Mouse (Mus musculus): ENCODE data around the gene Ppil1. TPM values are rescaled to one million over a fixed set of nuclear protein-coding genes. Genes with fewer than 3 reads are reported as not detected.

Ppil1 gene
- total RNA-seq (2012; rRNA removed) (118 and 122 TPM in 2 replicates), polyA plus RNA-seq (2012; ENCODE audit: insufficient read depth in 1 of 2, insufficient read length in 2 of 2, low read depth in 1 of 2, low replicate concordance in 2 of 2, missing spikeins in 1 of 2) (100 to 1,000 TPM; 115 to 135 TPM)

- peak within 1 kb of the TSS; percentile 96 for H3K9ac ChIP-seq (ENCODE audit: control insufficient read depth, low read depth, low read length, poor library complexity, severe bottlenecking)
- peak; percentile 67 for TF ChIP-seq HCFC1 (IDR thresholded peaks at IDR 0.05; ENCODE audit: low read depth, low read length)
- TF ChIP-seq ZC3H11A (IDR thresholded peaks at IDR 0.05; ENCODE audit: low read depth, low read length) = no peak
- no peak for TF ChIP-seq ZMIZ1 (IDR thresholded peaks at IDR 0.05; ENCODE audit: low read depth, low read length)
- TF ChIP-seq ETS1 (IDR thresholded peaks at IDR 0.05; ENCODE audit: low read depth, low read length) = no peak
- peak; percentile 88 for TF ChIP-seq MAX (IDR thresholded peaks at IDR 0.05; ENCODE audit: low read length)
- no peak for TF ChIP-seq KAT2A (conservative IDR thresholded peaks at IDR 0.05; ENCODE audit: low read depth, low read length)
- TF ChIP-seq GABPA (IDR thresholded peaks at IDR 0.05; ENCODE audit: low read depth, low read length) = no peak
- TF ChIP-seq MXI1 (IDR thresholded peaks at IDR 0.05; ENCODE audit: low read depth, low read length) = peak; percentile 86
- no peak for TF ChIP-seq MYB (IDR thresholded peaks at IDR 0.05; ENCODE audit: low read depth, low read length)
- TF ChIP-seq TBP (IDR thresholded peaks at IDR 0.05; ENCODE audit: low read depth, low read length) = peak; percentile 83
- peak; percentile 36 to 69; a peak in 3 of 4 replicates for TF ChIP-seq POLR2A (IDR thresholded peaks at IDR 0.05; ENCODE audit: control insufficient read depth in 1 of 2, insufficient read depth in 1 of 2, low read depth in 1 of 2, low read length in 2 of 2, poor library complexity in 1 of 2)
- no peak for TF ChIP-seq MEF2A (IDR thresholded peaks at IDR 0.05; ENCODE audit: extremely low read depth, insufficient replicate concordance, low read depth, low read length, poor library complexity, severe bottlenecking)
- no peak for TF ChIP-seq TAL1 (IDR thresholded peaks at IDR 0.05; ENCODE audit: low read length)
- no peak for TF ChIP-seq BHLHE40 (IDR thresholded peaks at IDR 0.05; ENCODE audit: borderline replicate concordance, low read depth, low read length)
- peak; percentile 99 for TF ChIP-seq E2F4 (IDR thresholded peaks at IDR 0.05; ENCODE audit: borderline replicate concordance, low read depth, low read length)
- TF ChIP-seq USF1 (IDR thresholded peaks at IDR 0.05; ENCODE audit: low read depth, low read length) = no peak
- TF ChIP-seq MYC (IDR thresholded peaks at IDR 0.05; ENCODE audit: low read depth, low read length) = peak; percentile 93
- no peak for TF ChIP-seq ZKSCAN1 (IDR thresholded peaks at IDR 0.05; ENCODE audit: low read depth, low read length)
- no peak for TF ChIP-seq NRF1 (IDR thresholded peaks at IDR 0.05; ENCODE audit: insufficient read depth, low read depth, low read length, poor library complexity, severe bottlenecking)
- no peak for TF ChIP-seq TCF12 (IDR thresholded peaks at IDR 0.05; ENCODE audit: low read depth, low read length)
- no peak for TF ChIP-seq CHD1 (IDR thresholded peaks at IDR 0.05; ENCODE audit: low read depth, low read length)
- no peak for TF ChIP-seq CTCF (IDR thresholded peaks at IDR 0.05 in 2 of 3, conservative IDR thresholded peaks at IDR 0.05 in 1 of 3; ENCODE audit: control insufficient read depth in 1 of 3, insufficient read depth in 1 of 3, low read depth in 2 of 3, low read length in 3 of 3, poor library complexity in 1 of 3, severe bottlenecking in 1 of 3)
- TF ChIP-seq SIN3A (IDR thresholded peaks at IDR 0.05; ENCODE audit: low read length) = no peak; the same call in 1 of the 2 replicates
- no peak for TF ChIP-seq MAFK (IDR thresholded peaks at IDR 0.05; ENCODE audit: borderline replicate concordance, low read depth, low read length)
- TF ChIP-seq POLR2AphosphoS5 (IDR thresholded peaks at IDR 0.05; ENCODE audit: borderline replicate concordance, low read depth, low read length) = no peak
- TF ChIP-seq NELFE (IDR thresholded peaks at IDR 0.05; ENCODE audit: low read depth, low read length) = peak; percentile 48
- TF ChIP-seq EP300 (IDR thresholded peaks at IDR 0.05; ENCODE audit: low read depth in 1 of 2, low read length in 2 of 2) = no peak
- no peak for TF ChIP-seq POLR2AphosphoS2 (IDR thresholded peaks at IDR 0.05; ENCODE audit: low read length)
- no peak for TF ChIP-seq CHD2 (IDR thresholded peaks at IDR 0.05; ENCODE audit: low read length)
- no peak for TF ChIP-seq ELF1 (IDR thresholded peaks at IDR 0.05; ENCODE audit: low read depth, low read length)
- TF ChIP-seq SMC3 (IDR thresholded peaks at IDR 0.05; ENCODE audit: low read depth, low read length) = no peak
- no peak for TF ChIP-seq UBTF (IDR thresholded peaks at IDR 0.05; ENCODE audit: borderline replicate concordance, insufficient read depth, low read depth, low read length)
- TF ChIP-seq ZNF384 (IDR thresholded peaks at IDR 0.05; ENCODE audit: low read depth, low read length) = no peak
- TF ChIP-seq JUND (IDR thresholded peaks at IDR 0.05; ENCODE audit: low read depth, low read length) = no peak
- TF ChIP-seq USF2 (IDR thresholded peaks at IDR 0.05; ENCODE audit: borderline replicate concordance in 1 of 2, insufficient read depth in 1 of 2, low read depth in 1 of 2, low read length in 2 of 2) = no peak
Observed at GRCm38 (mm10) chr17:29263840-29264633, at the start of gene Ppil1. Gene Ppil1 (minus strand): TSS chr17:29264186.

More at GRCm38 (mm10) chr17:29263840-29264633, at the start of gene Ppil1:
- Histone ChIP-seq H3K4me1 (ENCODE audit: control insufficient read depth in 1 of 2, insufficient read depth in 2 of 2, low read length in 2 of 2) (peaks cover 0 to 35% of the 10 kb centered on the region in 2 experiments; a peak in 3 of 4 replicates), H3K27me3 (ENCODE audit: control insufficient read depth in 1 of 2, insufficient read depth in 2 of 2, low read length in 2 of 2) (no peaks in the 10 kb centered on the region), H3K27ac (ENCODE audit: control insufficient read depth, low read depth, low read length) (peak within 1 kb of the TSS; percentile 100), H3K79me2 (ENCODE audit: control insufficient read depth, insufficient read depth, low read length, poor library complexity) (peaks cover 50% of the 10 kb centered on the region), H3K36me3 (ENCODE audit: control insufficient read depth in 1 of 2, insufficient read depth in 2 of 2, low read length in 2 of 2) (peaks cover 0 to 23% of the 10 kb centered on the region in 2 experiments; a peak in 2 of 4 replicates), H3K9me3 (replicated peaks; ENCODE audit: insufficient read depth, low read length) (no peaks in the 10 kb centered on the region), H3K4me3 (ENCODE audit: control insufficient read depth in 1 of 2, insufficient read depth in 1 of 2, low read depth in 2 of 2, low read length in 2 of 2) (peak within 1 kb of the TSS; percentile 46 to 81)
- peak; percentile 94 for DNase-seq (ENCODE audit: low read depth, low spot score)

Data from MEL (cell line).